Mouse (Mus musculus) brain, embryonic 14.5 days (tissue): ENCODE measurements around the gene Pgm5.

ENCODE experiments used
- CTCF ChIP-seq: fragments of 200-500 bp; IDR thresholded peaks from 2 replicates; pipeline ENCODE4 v1.5.1; 2012; ENCODE audit warnings: inconsistent platforms, mild to moderate bottlenecking, moderate library complexity, borderline replicate concordance; ENCODE audit not compliant: insufficient read depth, insufficient read length; ENCODE audit errors: extremely low read depth
- POLR2A ChIP-seq: fragments of 200-500 bp; IDR thresholded peaks from 2 replicates; pipeline ENCODE4 v1.6.1; 2012; ENCODE audit warnings: mild to moderate bottlenecking, inconsistent platforms, borderline replicate concordance; ENCODE audit not compliant: poor library complexity, insufficient read depth, insufficient read length, severe bottlenecking; ENCODE audit errors: extremely low read depth

- TF ChIP-seq POLR2A (no peak), CTCF (no peak)
Measured at GRCm38 (mm10) chr19:24811451-24811850, 50.2 kb downstream of the Pgm5 start.
